Mouse (Mus musculus) heart, embryonic 11.5 days (tissue): Measurements from ENCODE around the gene Rplp0. TPM values are rescaled to one million over a fixed set of nuclear protein-coding genes. Genes with fewer than 3 reads are reported as not detected.

ENCODE experiments used
- ATAC-seq: fragments of 200-750 bp; cut with Nextera tagmentation; replicated peaks from 2 replicates; pipeline ENCODE4 v1.8.0; 2017; ENCODE audit warnings: moderate library complexity; ENCODE audit not compliant: insufficient number of reproducible peaks, low FRiP score, low TSS enrichment
- H3K27ac ChIP-seq: fragments of 300-500 bp; sonication (generic); 2 replicates; pipeline ENCODE4 v1.5.1; 2014; ENCODE audit warnings: mild to moderate bottlenecking, low read depth, low read length
- H3K27me3 ChIP-seq: fragments of 300-500 bp; sonication (generic); 2 replicates; pipeline ENCODE4 v1.6.1; 2014; ENCODE audit warnings: mild to moderate bottlenecking, low read length, mixed read lengths; ENCODE audit not compliant: control insufficient read depth, insufficient read depth
- H3K36me3 ChIP-seq: fragments of 300-500 bp; sonication (generic); 2 replicates; pipeline ENCODE4 v1.6.1; 2014; ENCODE audit warnings: mild to moderate bottlenecking, low read length, moderate library complexity, mixed read lengths; ENCODE audit not compliant: control insufficient read depth, insufficient read depth
- H3K4me1 ChIP-seq: fragments of 300-500 bp; sonication (generic); 2 replicates; pipeline ENCODE4 v1.6.1; 2014; ENCODE audit warnings: low read length; ENCODE audit not compliant: control insufficient read depth, insufficient read depth
- H3K4me2 ChIP-seq: fragments of 300-500 bp; sonication (generic); 2 replicates; pipeline ENCODE4 v1.6.1; 2014; ENCODE audit warnings: mild to moderate bottlenecking, moderate library complexity
- H3K4me3 ChIP-seq: fragments of 300-500 bp; sonication (generic); 2 replicates; pipeline ENCODE4 v1.5.1; 2014; ENCODE audit warnings: low read depth, low read length
- H3K9ac ChIP-seq: fragments of 300-500 bp; sonication (generic); 2 replicates; pipeline ENCODE4 v1.6.1; 2014; ENCODE audit warnings: mild to moderate bottlenecking, low read depth, low read length, moderate library complexity
- H3K9me3 ChIP-seq: fragments of 300-500 bp; sonication (generic); replicated peaks from 2 replicates; pipeline ENCODE4 v1.6.1; 2016; ENCODE audit warnings: low read length; ENCODE audit not compliant: control insufficient read depth
- WGBS: fragments of 180-500 bp; shearing (Covaris S2); extraction: QIAGEN DNeasy Blood & Tissue Kit; methylation state at CpG from one replicate; pipeline ENCODE4 v1.1.7; 2014; ENCODE audit not compliant: insufficient replicate concordance; 5-methylcytosine and 5-hydroxymethylcytosine counted together
- polyA plus RNA-seq: library from polyadenylated mRNA; unstranded; fragments of >200 nt; fragmentation: Nextera tagmentation; extraction: Ambion mirVana; gene quantifications from 2 replicates; pipeline ENCODE4 v1.2.1, GENCODE M21; 2014

Rplp0 gene
- polyA plus RNA-seq, 1 experiment from 2014 or later, result 1,275 TPM

GRCm38 (mm10) chr5:115530447-115530809 is 28.8 kb upstream of the Rplp0 start:
- 32% methylated on average over 8 of the region's 8 CpGs for WGBS
- H3K27ac ChIP-seq, result peak overlapping the region; percentile 50; the same call in 1 of the 2 replicates
- H3K4me3 ChIP-seq, result no peak overlapping the region
- no peak for ATAC-seq
- H3K9me3 ChIP-seq, result no peaks in the 10 kb centered on the region
- no peaks in the 10 kb centered on the region for H3K27me3 ChIP-seq
- H3K4me2 ChIP-seq, result no peak overlapping the region
- peaks cover 71% of the 10 kb centered on the region for H3K4me1 ChIP-seq
- 0 out of 2 replicates have a peak overlapping the region, but pooled peaks have one; percentile 5 for H3K9ac ChIP-seq
- H3K36me3 ChIP-seq, result 0 out of 2 replicates have a peak, but pooled peaks cover 3% of the 10 kb centered on the region

GRCm38 (mm10) chr5:115531671-115532270 is 27.5 kb upstream of the Rplp0 start:
- Histone ChIP-seq H3K27me3 (no peaks in the 10 kb centered on the region), H3K4me1 (peaks cover 74% of the 10 kb centered on the region), H3K9me3 (no peaks in the 10 kb centered on the region), H3K4me2 (peak overlapping the region; percentile 42), H3K9ac (peak overlapping the region; percentile 62), H3K27ac (peak overlapping the region; percentile 78), H3K4me3 (no peak overlapping the region), H3K36me3 (no peaks in the 10 kb centered on the region)
- ATAC-seq, result 0 out of 2 replicates have a peak, but pooled peaks have one; percentile 31
- WGBS, result 29% methylated on average over 18 of the region's 18 CpGs

GRCm38 (mm10) chr5:115534290-115534731 is 25.0 kb upstream of the Rplp0 start:
- Histone ChIP-seq H3K27ac (peak overlapping the region; percentile 64; the same call in 1 of the 2 replicates), H3K4me2 (peak overlapping the region; percentile 50), H3K9ac (peak overlapping the region; percentile 23; the same call in 1 of the 2 replicates), H3K9me3 (no peaks in the 10 kb centered on the region), H3K36me3 (no peaks in the 10 kb centered on the region), H3K4me1 (peaks cover 76% of the 10 kb centered on the region), H3K27me3 (no peaks in the 10 kb centered on the region), H3K4me3 (0 out of 2 replicates have a peak overlapping the region, but pooled peaks have one; percentile 18)
- WGBS, result 7% methylated on average over 16 of the region's 16 CpGs
- no peak for ATAC-seq

- Histone ChIP-seq H3K4me2 (peak overlapping the region; percentile 50), H3K36me3 (no peaks in the 10 kb centered on the region), H3K4me3 (no peak overlapping the region), H3K9me3 (no peaks in the 10 kb centered on the region), H3K9ac (peak overlapping the region; percentile 54), H3K27me3 (no peaks in the 10 kb centered on the region), H3K27ac (peak overlapping the region; percentile 25; the same call in 1 of the 2 replicates), H3K4me1 (peaks cover 70% of the 10 kb centered on the region)
- ATAC-seq, result no peak
- 29% methylated on average over 8 of the region's 8 CpGs for WGBS
Observed at GRCm38 (mm10) chr5:115534856-115535255, 24.4 kb upstream of the Rplp0 start.

GRCm38 (mm10) chr5:115535635-115536034 is 23.6 kb upstream of the Rplp0 start:
- no peaks in the 10 kb centered on the region for H3K36me3 ChIP-seq
- H3K9me3 ChIP-seq, result no peaks in the 10 kb centered on the region
- H3K4me2 ChIP-seq, result no peak overlapping the region
- peaks cover 62% of the 10 kb centered on the region for H3K4me1 ChIP-seq
- H3K9ac ChIP-seq, result no peak overlapping the region
- ATAC-seq, result no peak
- 30% methylated on average over 6 of the region's 7 CpGs for WGBS
- no peak overlapping the region for H3K27ac ChIP-seq
- no peak overlapping the region for H3K4me3 ChIP-seq
- H3K27me3 ChIP-seq, result no peaks in the 10 kb centered on the region

GRCm38 (mm10) chr5:115538017-115538692 is 21.1 kb upstream of the Rplp0 start:
- no peak overlapping the region for H3K4me3 ChIP-seq
- 70% methylated on average over 13 of the region's 13 CpGs for WGBS
- H3K4me1 ChIP-seq, result peaks cover 48% of the 10 kb centered on the region
- H3K9me3 ChIP-seq, result no peaks in the 10 kb centered on the region
- no peaks in the 10 kb centered on the region for H3K27me3 ChIP-seq
- H3K9ac ChIP-seq, result peak overlapping the region; percentile 34
- H3K36me3 ChIP-seq, result no peaks in the 10 kb centered on the region
- ATAC-seq, result no peak
- H3K4me2 ChIP-seq, result no peak overlapping the region
- H3K27ac ChIP-seq, result no peak overlapping the region

- H3K4me2 ChIP-seq, result no peak overlapping the region
- no peak overlapping the region for H3K27ac ChIP-seq
- no peaks in the 10 kb centered on the region for H3K27me3 ChIP-seq
- H3K36me3 ChIP-seq, result no peaks in the 10 kb centered on the region
- H3K4me3 ChIP-seq, result no peak overlapping the region
- ATAC-seq, result 0 out of 2 replicates have a peak, but pooled peaks have one; percentile 62
- no peaks in the 10 kb centered on the region for H3K9me3 ChIP-seq
- peaks cover 48% of the 10 kb centered on the region for H3K4me1 ChIP-seq
- 0 out of 2 replicates have a peak overlapping the region, but pooled peaks have one; percentile 0 for H3K9ac ChIP-seq
- WGBS, result 1% methylated on average over 12 of the region's 12 CpGs
Observed at GRCm38 (mm10) chr5:115538693-115539043, 20.6 kb upstream of the Rplp0 start.

- ATAC-seq, result no peak
- Histone ChIP-seq H3K9ac (0 out of 2 replicates have a peak overlapping the region, but pooled peaks have one; percentile 29), H3K36me3 (peaks cover 11% of the 10 kb centered on the region; the same call in 1 of the 2 replicates), H3K9me3 (no peaks in the 10 kb centered on the region), H3K27ac (0 out of 2 replicates have a peak overlapping the region, but pooled peaks have one; percentile 30), H3K4me3 (no peak overlapping the region), H3K27me3 (no peaks in the 10 kb centered on the region), H3K4me1 (peaks cover 47% of the 10 kb centered on the region), H3K4me2 (peak overlapping the region; percentile 38)
- WGBS, result 60% methylated on average over 19 of the region's 19 CpGs
Observed at GRCm38 (mm10) chr5:115542635-115543384, 16.5 kb upstream of the Rplp0 start.
